ENCODE assay signal across 8 mouse cellular contexts in genomic region chr6:146010093-146010764, GRCm38 (mm10).
DNase-seq lines count a peak whose midpoint lies in the region; ATAC-seq lines count a peak whose summit lies in the region.
"Had no signal": no experiment of that assay in that cellular context is flagged by ENCODE, and none has a peak within 500 bp of the region (broad histone marks: within the 10 kb centered on the region; RNA-seq: fewer than 3 reads in every experiment).

No protein-coding gene starts in this region.

- H3K4me1 ChIP-seq in limb, embryonic 11.5 days (ENCODE audit: control insufficient read depth, insufficient read depth, low read length) = 0 out of 2 replicates have a peak, but pooled peaks cover 2% of the 10 kb centered on the region
- H3K4me1 ChIP-seq: liver, embryonic 15.5 days had no signal

- ATAC-seq in limb, embryonic 11.5 days (ENCODE audit: insufficient number of reproducible peaks, low FRiP score, low TSS enrichment, low read depth) = no peak

- 77% methylated on average over 12 of the region's 12 CpGs for WGBS in limb, embryonic 11.5 days

- H3K27me3 ChIP-seq in limb, embryonic 11.5 days (ENCODE audit: control insufficient read depth, insufficient read depth, low read length) = no peaks in the 10 kb centered on the region
- H3K27me3 ChIP-seq: liver, embryonic 15.5 days had no signal

- H3K27ac ChIP-seq in limb, embryonic 11.5 days (replicated peaks; ENCODE audit: low read depth, low read length) = no peak overlapping the region
- H3K27ac ChIP-seq: liver, embryonic 15.5 days had no signal

- H3K9me3 ChIP-seq in limb, embryonic 11.5 days (ENCODE audit: control insufficient read depth, low read length) = no peaks in the 10 kb centered on the region
- H3K9me3 ChIP-seq: liver, embryonic 15.5 days had no signal

- no peaks in the 10 kb centered on the region for H3K36me3 ChIP-seq in limb, embryonic 11.5 days (ENCODE audit: control insufficient read depth, insufficient read depth, low read length)
- H3K36me3 ChIP-seq: liver, embryonic 15.5 days had no signal

- no peak overlapping the region for H3K4me3 ChIP-seq in limb, embryonic 11.5 days (ENCODE audit: low read depth, low read length)
- H3K4me3 ChIP-seq: liver, embryonic 15.5 days had no signal

- H3K4me2 ChIP-seq in limb, embryonic 11.5 days (ENCODE audit: low read depth, severe bottlenecking) = no peak overlapping the region
- H3K4me2 ChIP-seq: liver, embryonic 15.5 days had no signal

- H3K9ac ChIP-seq in limb, embryonic 11.5 days (ENCODE audit: low read length) = 0 out of 2 replicates have a peak overlapping the region, but pooled peaks have one; percentile 34
- H3K9ac ChIP-seq: liver, embryonic 15.5 days had no signal

- DNase-seq in adrenal gland, adult 8-10 months = peak; percentile 58
- peak; percentile 58 for DNase-seq in cerebellum, adult 11-12 months
- DNase-seq in gastrocnemius, postnatal 25 days = peak; percentile 68
- DNase-seq in kidney, adult 11 months = peak; percentile 23
- DNase-seq in limb, embryonic 11.5 days (ENCODE audit: low spot score) = no peak
- DNase-seq in thymus, postnatal 10 days (ENCODE audit: low spot score in 2 of 2) = no peak
- DNase-seq in embryo, embryonic 9.5 days (ENCODE audit: extremely low spot score) = no peak

Comparison
In these comparisons a context has a peak if more than half of its experiments do, and no peak if none do; other contexts are left out.
1. DNase-seq: peak in adrenal gland, adult 8-10 months (single experiment), cerebellum, adult 11-12 months (single experiment), gastrocnemius, postnatal 25 days (single experiment) and kidney, adult 11 months (single experiment); none in limb, embryonic 11.5 days (single experiment), thymus, postnatal 10 days (0 of 2) and embryo, embryonic 9.5 days (single experiment).